Mouse (Mus musculus) E14TG2a.4 (cell line): Measurements from ENCODE around the gene Sod3.

ENCODE experiments used
- H3K27me3 ChIP-seq: 2 replicates; pipeline ENCODE4 v1.6.1; 2014; ENCODE audit warnings: low read length, control low read depth; ENCODE audit not compliant: insufficient read depth
- H3K36me3 ChIP-seq: 2 replicates; pipeline ENCODE4 v1.6.1; 2014; ENCODE audit warnings: low read length, control low read depth; ENCODE audit not compliant: insufficient read depth
- H3K4me1 ChIP-seq: replicated peaks from 2 replicates; pipeline ENCODE4 v1.6.1; 2014; ENCODE audit warnings: low read depth, low read length, control low read depth
- H3K4me3 ChIP-seq: replicated peaks from 2 replicates; pipeline ENCODE4 v1.5.1; 2014; ENCODE audit warnings: mild to moderate bottlenecking, low read length
- H3K9me3 ChIP-seq: 2 replicates; pipeline ENCODE4 v1.6.1; 2014; ENCODE audit warnings: low read length, control low read depth
- CTCF ChIP-seq: conservative IDR thresholded peaks from 2 replicates; pipeline ENCODE4 v1.5.1; 2014; ENCODE audit warnings: low read length
- NANOG ChIP-seq: IDR thresholded peaks from 2 replicates; pipeline ENCODE4 v1.6.1; 2014; ENCODE audit warnings: borderline replicate concordance, low read length, mixed read lengths
- POU5F1 ChIP-seq: IDR thresholded peaks from 2 replicates; pipeline ENCODE4 v1.6.1; 2014; ENCODE audit warnings: low read length, borderline replicate concordance

The Sod3 gene

GRCm38 (mm10) chr5:52365930-52366329, 2.3 kb downstream of the Sod3 start:
- Histone ChIP-seq H3K36me3 (no peaks in the 10 kb centered on the region), H3K9me3 (no peaks in the 10 kb centered on the region), H3K27me3 (peaks cover 75% of the 10 kb centered on the region), H3K4me3 (no peak overlapping the region), H3K4me1 (peaks cover 4% of the 10 kb centered on the region; the same call in 1 of the 2 replicates)
- TF ChIP-seq NANOG, result no peak
- TF ChIP-seq CTCF, result no peak
- TF ChIP-seq POU5F1, result no peak

GRCm38 (mm10) chr5:52366661-52367060, 3.1 kb downstream of the Sod3 start:
- no peak for TF ChIP-seq NANOG
- TF ChIP-seq CTCF, result no peak
- no peak for TF ChIP-seq POU5F1
- peaks cover 74% of the 10 kb centered on the region for H3K27me3 ChIP-seq
- H3K9me3 ChIP-seq, result no peaks in the 10 kb centered on the region
- H3K36me3 ChIP-seq, result no peaks in the 10 kb centered on the region
- no peak overlapping the region for H3K4me3 ChIP-seq
- peaks cover 4% of the 10 kb centered on the region; the same call in 1 of the 2 replicates for H3K4me1 ChIP-seq

GRCm38 (mm10) chr5:52367866-52368840, 4.6 kb downstream of the Sod3 start:
- H3K4me3 ChIP-seq, result peak overlapping the region; percentile 77
- no peak for TF ChIP-seq NANOG
- TF ChIP-seq CTCF, result no peak
- no peak for TF ChIP-seq POU5F1
- H3K9me3 ChIP-seq, result no peaks in the 10 kb centered on the region
- peaks cover 70% of the 10 kb centered on the region for H3K27me3 ChIP-seq
- H3K4me1 ChIP-seq, result peaks cover 4% of the 10 kb centered on the region; the same call in 1 of the 2 replicates
- no peaks in the 10 kb centered on the region for H3K36me3 ChIP-seq

- peaks cover 58% of the 10 kb centered on the region for H3K27me3 ChIP-seq
- TF ChIP-seq CTCF (no peak), NANOG (no peak), POU5F1 (no peak)
- H3K4me1 ChIP-seq, result peaks cover 4% of the 10 kb centered on the region; the same call in 1 of the 2 replicates
- H3K9me3 ChIP-seq, result no peaks in the 10 kb centered on the region
- H3K4me3 ChIP-seq, result no peak overlapping the region
- H3K36me3 ChIP-seq, result no peaks in the 10 kb centered on the region
These were observed 7.3 kb downstream of the Sod3 start for GRCm38 (mm10) chr5:52370901-52371300.

- peaks cover 14% of the 10 kb centered on the region for H3K27me3 ChIP-seq
- H3K36me3 ChIP-seq, result no peaks in the 10 kb centered on the region
These were observed 12.3 kb downstream of the Sod3 start for GRCm38 (mm10) chr5:52375847-52376246.

GRCm38 (mm10) chr5:52382837-52383236, 19.2 kb downstream of the Sod3 start:
- no peak for TF ChIP-seq CTCF
- no peaks in the 10 kb centered on the region for H3K9me3 ChIP-seq
- peaks cover 5% of the 10 kb centered on the region for H3K27me3 ChIP-seq
- H3K4me1 ChIP-seq, result no peaks in the 10 kb centered on the region
- no peak overlapping the region for H3K4me3 ChIP-seq
- no peaks in the 10 kb centered on the region for H3K36me3 ChIP-seq

More at GRCm38 (mm10) chr5:52375847-52376246, 12.3 kb downstream of the Sod3 start:
- TF ChIP-seq CTCF, result no peak
- TF ChIP-seq POU5F1, result no peak
- no peak for TF ChIP-seq NANOG
- Histone ChIP-seq H3K4me3 (no peak overlapping the region), H3K9me3 (no peaks in the 10 kb centered on the region), H3K4me1 (no peaks in the 10 kb centered on the region)

GRCm38 (mm10) chr5:52383748-52384147, 20.2 kb downstream of the Sod3 start:
- Histone ChIP-seq H3K4me1 (no peaks in the 10 kb centered on the region), H3K36me3 (no peaks in the 10 kb centered on the region), H3K9me3 (no peaks in the 10 kb centered on the region), H3K4me3 (no peak overlapping the region), H3K27me3 (peaks cover 5% of the 10 kb centered on the region)
- no peak for TF ChIP-seq NANOG
- no peak for TF ChIP-seq CTCF

GRCm38 (mm10) chr5:52386016-52386415, 22.4 kb downstream of the Sod3 start:
- no peak for TF ChIP-seq POU5F1
- TF ChIP-seq NANOG, result no peak
- no peak for TF ChIP-seq CTCF
- H3K36me3 ChIP-seq, result no peaks in the 10 kb centered on the region

More at GRCm38 (mm10) chr5:52386016-52386415, 22.4 kb downstream of the Sod3 start:
- no peak overlapping the region for H3K4me3 ChIP-seq
- H3K4me1 ChIP-seq, result no peaks in the 10 kb centered on the region
- peaks cover 9% of the 10 kb centered on the region; the same call in 1 of the 2 replicates for H3K27me3 ChIP-seq
- no peaks in the 10 kb centered on the region for H3K9me3 ChIP-seq
